Mouse (Mus musculus) layer of hippocampus, postnatal 36 days (tissue): ENCODE measurements around the gene Ifi27l2a. TPM values are rescaled to one million over a fixed set of nuclear protein-coding genes. Genes with fewer than 3 reads are reported as not detected.
"Not testable (repeated sequence)": the region's sequence is repeated elsewhere in the genome, so short reads cannot be mapped to it uniquely, and the experiment has no call there.

ENCODE experiments used
- DNase-seq, 2 experiments: peaks; one replicate each; pipeline ENCODE4 v3.0.0; 2022
- total RNA-seq, 2 experiments: library from RNA; stranded (reverse); gene quantifications; 2 replicates each; pipeline ENCODE4 v1.2.3; 2021

The Ifi27l2a gene
- 1 to 10 TPM; 1.2 to 1.3 TPM for total RNA-seq

GRCm38 (mm10) chr12:103443524-103443923 lies at the start of gene Ifi27l2a:
TSS of gene Ifi27l2a (minus strand) at chr12:103443680.
- no peak for DNase-seq

GRCm38 (mm10) chr12:103492767-103493166 lies 49.3 kb upstream of the Ifi27l2a start:
- peak; percentile 41 to 57 for DNase-seq

- DNase-seq: no peak
These were observed 47.7 kb upstream of the Ifi27l2a start for GRCm38 (mm10) chr12:103491091-103491730.

- DNase-seq: no peak
These were observed 44.3 kb upstream of the Ifi27l2a start for GRCm38 (mm10) chr12:103487750-103488149.

- no peak for DNase-seq
These were observed 43.8 kb upstream of the Ifi27l2a start for GRCm38 (mm10) chr12:103487276-103487675.

GRCm38 (mm10) chr12:103486726-103487125 lies 43.2 kb upstream of the Ifi27l2a start:
- no peak for DNase-seq

- DNase-seq: not testable (repeated sequence)
These were observed 40.9 kb upstream of the Ifi27l2a start for GRCm38 (mm10) chr12:103484200-103484972.

- no peak for DNase-seq
These were observed 39.3 kb upstream of the Ifi27l2a start for GRCm38 (mm10) chr12:103482781-103483180.

GRCm38 (mm10) chr12:103481671-103482070 lies 38.2 kb upstream of the Ifi27l2a start:
- no peak for DNase-seq

- DNase-seq: no peak
These were observed 34.1 kb upstream of the Ifi27l2a start for GRCm38 (mm10) chr12:103477461-103478015.

- no peak for DNase-seq
These were observed 33.4 kb upstream of the Ifi27l2a start for GRCm38 (mm10) chr12:103476779-103477389.

GRCm38 (mm10) chr12:103474481-103474880 lies 31.0 kb upstream of the Ifi27l2a start:
- DNase-seq: no peak

GRCm38 (mm10) chr12:103457140-103457539 lies 13.7 kb upstream of the Ifi27l2a start, which contains the start of gene Ifi27l2b:
TSS of gene Ifi27l2b (minus strand) at chr12:103457223.
- DNase-seq: no peak

- not testable (repeated sequence) for DNase-seq
These were observed 13.2 kb upstream of the Ifi27l2a start for GRCm38 (mm10) chr12:103456727-103457126.

- no peak for DNase-seq
These were observed 9.9 kb upstream of the Ifi27l2a start for GRCm38 (mm10) chr12:103453361-103453760.

- DNase-seq: no peak
These were observed 1.6 kb upstream of the Ifi27l2a start for GRCm38 (mm10) chr12:103445060-103445459.

- DNase-seq: not testable (repeated sequence)
These were observed 781 bp upstream of the Ifi27l2a start for GRCm38 (mm10) chr12:103444261-103444660.

- DNase-seq: no peak
These were observed 5.9 kb downstream of the Ifi27l2a start for GRCm38 (mm10) chr12:103437601-103438000.

GRCm38 (mm10) chr12:103434861-103435260 lies 8.6 kb downstream of the Ifi27l2a start:
- no peak for DNase-seq

- peak; percentile 28 to 41 for DNase-seq
These were observed 9.3 kb downstream of the Ifi27l2a start, which contains the start of gene Ifi27 for GRCm38 (mm10) chr12:103433986-103434731. TSS of gene Ifi27 (plus strand) at chr12:103434211.

GRCm38 (mm10) chr12:103433430-103433829 lies 10.1 kb downstream of the Ifi27l2a start:
- DNase-seq: no peak

GRCm38 (mm10) chr12:103426710-103427109 lies 16.8 kb downstream of the Ifi27l2a start:
- DNase-seq: no peak
